Mouse (Mus musculus) liver, postnatal 0 days (tissue): Measurements from ENCODE around the gene Fxyd6. TPM values are rescaled to one million over a fixed set of nuclear protein-coding genes. Genes with fewer than 3 reads are reported as not detected.

Experiments
- ATAC-seq: fragments of 200-750 bp; cut with Nextera tagmentation; 2 replicates; pipeline ENCODE4 v1.8.0; 2017; ENCODE audit warnings: mild to moderate bottlenecking, moderate library complexity
- DNase-seq: peaks from one replicate; pipeline ENCODE4 v3.0.0-alpha.2; 2016
- H3K27ac ChIP-seq: fragments of 300-500 bp; sonication (generic); 2 replicates; pipeline ENCODE4 v1.5.1; 2014; ENCODE audit warnings: antibody characterized with exemption, moderate library complexity, mild to moderate bottlenecking, low read depth
- H3K27me3 ChIP-seq: fragments of 300-500 bp; sonication (generic); 2 replicates; pipeline ENCODE4 v1.6.1; 2014; ENCODE audit warnings: low read length, control low read depth, mixed read lengths; ENCODE audit not compliant: insufficient read depth
- H3K36me3 ChIP-seq: fragments of 300-500 bp; sonication (generic); replicated peaks from 2 replicates; pipeline ENCODE4 v1.6.1; 2014; ENCODE audit warnings: mild to moderate bottlenecking, control low read depth, low read length, moderate library complexity, mixed read lengths; ENCODE audit not compliant: insufficient read depth
- H3K4me1 ChIP-seq: fragments of 300-500 bp; sonication (generic); 2 replicates; pipeline ENCODE4 v1.6.1; 2014; ENCODE audit warnings: antibody characterized with exemption, mild to moderate bottlenecking, control low read depth; ENCODE audit not compliant: insufficient read depth
- H3K4me2 ChIP-seq: fragments of 300-500 bp; sonication (generic); 2 replicates; pipeline ENCODE4 v1.6.1; 2014; ENCODE audit warnings: low read depth, mild to moderate bottlenecking, low read length, moderate library complexity, mixed read lengths
- H3K4me3 ChIP-seq: fragments of 300-500 bp; sonication (generic); 2 replicates; pipeline ENCODE4 v1.5.1; 2014; ENCODE audit warnings: low read depth, low read length
- H3K9ac ChIP-seq: fragments of 300-500 bp; sonication (generic); replicated peaks from 2 replicates; pipeline ENCODE4 v1.6.1; 2014; ENCODE audit warnings: mild to moderate bottlenecking, moderate library complexity
- H3K9me3 ChIP-seq: fragments of 300-500 bp; sonication (generic); 2 replicates; pipeline ENCODE4 v1.6.1; 2016; ENCODE audit warnings: mild to moderate bottlenecking, control low read depth, low read length, mixed read lengths
- CTCF ChIP-seq: sonication (generic); IDR thresholded peaks from 2 replicates; pipeline ENCODE4 v1.5.1; 2016; ENCODE audit warnings: antibody characterized with exemption, low read depth
- EP300 ChIP-seq: IDR thresholded peaks from 2 replicates; pipeline ENCODE4 v1.6.1; 2016; ENCODE audit warnings: antibody characterized with exemption, low read depth, mild to moderate bottlenecking
- WGBS: fragments of 180-500 bp; shearing (Covaris S2); extraction: QIAGEN DNeasy Blood & Tissue Kit; methylation state at CpG from one replicate; pipeline ENCODE4 v1.1.7; 2014; ENCODE audit not compliant: insufficient replicate concordance; 5-methylcytosine and 5-hydroxymethylcytosine counted together
- polyA plus RNA-seq: library from polyadenylated mRNA; unstranded; fragments of >200 nt; fragmentation: Nextera tagmentation; extraction: Ambion mirVana; gene quantifications from 2 replicates; pipeline ENCODE4 v1.2.1, GENCODE M21; 2015

Gene Fxyd6
- polyA plus RNA-seq, 1 experiment from 2014 or later = 1.5 TPM

DNA sequence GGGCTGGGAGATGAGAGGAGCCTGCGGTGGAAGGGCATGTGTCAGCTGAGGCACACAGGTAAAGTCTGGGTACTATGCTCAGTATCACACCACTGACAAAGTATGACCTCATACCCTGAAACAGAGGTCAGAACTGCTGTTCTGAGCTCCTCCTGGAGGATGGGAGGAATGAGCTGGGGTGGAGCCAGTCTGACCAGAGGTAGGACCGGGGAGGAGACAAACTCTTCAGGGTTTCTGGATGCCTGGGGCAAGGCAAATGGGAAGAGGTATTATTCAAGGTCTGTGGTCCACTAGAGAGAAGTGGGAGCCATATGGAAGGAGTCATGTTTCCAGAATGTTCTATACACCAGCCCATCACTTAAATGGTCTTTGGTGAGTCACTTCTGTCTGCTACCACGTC is 41.1 kb downstream of the Fxyd6 start:
- Histone ChIP-seq H3K9me3 (no peaks in the 10 kb centered on the region), H3K36me3 (no peaks in the 10 kb centered on the region), H3K4me1 (peaks cover 7% of the 10 kb centered on the region), H3K27ac (no peak overlapping the region), H3K27me3 (0 out of 2 replicates have a peak, but pooled peaks cover 2% of the 10 kb centered on the region), H3K4me2 (no peak overlapping the region), H3K4me3 (no peak overlapping the region), H3K9ac (no peak overlapping the region)
- TF ChIP-seq EP300 (no peak), CTCF (no peak)
- DNase-seq (no peak), ATAC-seq (no peak)
- WGBS = 75% methylated on average over 3 of the region's 3 CpGs

DNA sequence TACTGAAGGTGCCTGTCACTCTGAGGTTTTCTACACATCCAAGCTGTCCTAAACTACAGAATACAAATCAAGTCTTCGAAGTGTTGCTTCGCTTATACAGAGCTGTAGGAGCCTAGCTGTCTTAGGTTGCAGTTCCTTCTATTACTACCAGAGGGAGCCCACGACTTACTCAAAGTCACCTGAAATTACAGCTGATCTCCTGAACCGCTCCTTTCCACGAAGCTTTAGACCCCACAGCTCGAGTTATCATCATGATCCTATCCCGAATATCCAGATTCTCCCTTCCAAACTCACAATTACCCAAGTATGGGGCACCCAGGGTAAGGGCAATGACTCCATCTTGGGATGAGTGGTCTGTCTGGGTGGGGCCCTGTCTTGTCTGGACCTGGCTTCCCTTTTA is 41.8 kb downstream of the Fxyd6 start:
- DNase-seq (no peak), ATAC-seq (no peak)
- Histone ChIP-seq H3K9ac (no peak overlapping the region), H3K4me1 (peaks cover 7% of the 10 kb centered on the region), H3K9me3 (no peaks in the 10 kb centered on the region), H3K4me3 (no peak overlapping the region), H3K4me2 (0 out of 2 replicates have a peak overlapping the region, but pooled peaks have one; percentile 35), H3K36me3 (no peaks in the 10 kb centered on the region), H3K27me3 (0 out of 2 replicates have a peak, but pooled peaks cover 2% of the 10 kb centered on the region), H3K27ac (no peak overlapping the region)
- TF ChIP-seq EP300 = no peak
- peak; percentile 63 for TF ChIP-seq CTCF
- 17% methylated on average over 7 of the region's 7 CpGs for WGBS

DNA sequence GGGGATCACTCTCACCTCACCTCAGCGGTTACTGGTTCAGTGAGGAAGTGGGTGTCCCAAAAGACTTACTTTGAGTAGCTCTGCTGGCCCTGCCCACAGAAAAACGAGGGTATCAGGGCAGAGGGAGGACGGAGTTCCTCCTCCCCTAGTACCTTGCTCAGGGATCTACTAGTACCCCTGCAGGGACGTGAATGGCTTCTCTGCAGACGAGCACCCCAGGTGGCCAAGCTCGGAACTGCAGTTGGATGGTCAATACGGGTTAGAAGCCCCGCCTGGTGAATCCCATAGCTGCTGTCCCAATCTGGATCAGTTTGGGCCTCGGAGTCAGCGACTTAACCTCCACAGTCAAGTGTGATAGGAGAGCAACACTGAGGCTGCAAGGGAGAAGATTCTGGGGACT is 42.3 kb downstream of the Fxyd6 start:
- no peak overlapping the region for H3K4me3 ChIP-seq
- H3K9ac ChIP-seq = no peak overlapping the region
- ATAC-seq (peak; percentile 47; the same call in 1 of the 2 replicates), DNase-seq (peak; percentile 89)
- H3K27ac ChIP-seq = no peak overlapping the region
- no peaks in the 10 kb centered on the region for H3K9me3 ChIP-seq
- H3K4me2 ChIP-seq = 0 out of 2 replicates have a peak overlapping the region, but pooled peaks have one; percentile 35
- TF ChIP-seq CTCF (peak; percentile 90), EP300 (no peak)
- H3K4me1 ChIP-seq = peaks cover 7% of the 10 kb centered on the region
- H3K36me3 ChIP-seq = no peaks in the 10 kb centered on the region
- 5% methylated on average over 10 of the region's 10 CpGs for WGBS
- 0 out of 2 replicates have a peak, but pooled peaks cover 2% of the 10 kb centered on the region for H3K27me3 ChIP-seq

DNA sequence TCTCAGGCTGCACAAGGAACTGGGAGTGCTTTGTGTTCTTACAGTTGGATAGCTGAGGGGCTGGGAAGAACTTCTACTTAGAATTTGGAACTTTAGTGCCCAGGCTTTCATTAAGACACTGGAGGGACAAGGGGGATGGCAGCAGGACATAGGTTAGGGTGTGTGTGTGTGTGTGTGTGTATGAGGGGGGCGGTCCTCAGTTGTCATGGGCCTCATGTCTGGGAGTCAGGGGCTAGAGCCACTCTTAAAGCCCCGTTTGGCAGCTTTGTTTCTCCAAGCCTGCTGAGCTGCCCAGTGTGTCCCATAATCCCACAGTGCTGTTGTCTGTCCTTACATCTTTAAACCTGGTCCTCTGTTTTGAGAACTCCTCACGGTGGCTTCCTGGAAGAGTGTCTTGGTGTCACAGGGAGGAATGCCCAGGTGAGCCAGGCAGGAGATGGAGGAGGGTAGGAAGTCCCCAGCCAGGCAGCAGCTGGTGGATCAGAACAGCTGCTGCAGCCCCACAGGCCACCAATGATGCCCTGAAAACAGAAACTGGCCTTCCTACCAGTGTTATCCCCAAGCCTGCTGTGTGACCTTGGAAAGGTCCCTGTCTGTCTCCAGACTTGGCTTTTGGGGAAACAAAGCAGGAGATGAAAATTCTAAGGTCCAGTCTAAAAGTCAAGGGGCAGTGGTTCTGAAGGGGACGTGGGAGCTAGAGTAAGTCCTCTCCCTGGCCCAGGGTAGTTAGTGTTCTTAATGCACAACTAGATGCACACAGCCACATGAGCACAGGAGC is 42.9 kb downstream of the Fxyd6 start:
- TF ChIP-seq CTCF (no peak), EP300 (no peak)

DNA sequence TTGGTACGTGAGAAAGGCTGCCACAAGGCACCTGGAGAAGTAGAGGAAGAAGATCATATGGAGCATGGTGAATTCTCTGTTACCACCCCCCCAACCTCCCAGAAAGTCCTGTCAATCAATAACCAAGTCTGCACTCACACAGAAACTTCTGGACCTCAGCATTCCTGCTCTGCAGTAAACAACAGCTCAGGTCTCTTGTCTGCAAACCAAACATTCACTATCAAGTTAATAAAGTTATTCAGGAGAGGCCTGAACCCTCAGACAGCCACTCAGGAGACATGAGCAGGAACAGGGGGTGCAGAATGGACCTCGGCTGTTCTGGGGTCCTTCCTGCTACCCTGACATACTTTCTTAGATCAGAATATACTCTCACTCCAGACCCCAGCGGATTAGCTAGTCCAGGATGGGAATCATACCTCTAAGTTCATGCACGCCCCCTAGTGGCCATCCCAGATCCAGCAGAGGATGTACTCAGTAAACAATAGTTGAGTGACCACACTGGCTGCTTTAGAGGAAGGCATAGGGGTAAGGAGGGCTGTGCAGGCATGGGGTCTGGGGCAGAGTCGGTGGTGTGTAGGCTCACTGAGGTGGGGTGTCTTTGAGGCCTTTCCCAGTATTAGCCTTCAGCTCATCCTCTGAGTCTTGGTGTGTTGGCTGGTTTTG is 43.6 kb downstream of the Fxyd6 start:
- Histone ChIP-seq H3K4me2 (no peak overlapping the region), H3K9ac (no peak overlapping the region), H3K27me3 (0 out of 2 replicates have a peak, but pooled peaks cover 2% of the 10 kb centered on the region), H3K4me3 (no peak overlapping the region), H3K36me3 (no peaks in the 10 kb centered on the region), H3K4me1 (peaks cover 4% of the 10 kb centered on the region), H3K27ac (no peak overlapping the region), H3K9me3 (no peaks in the 10 kb centered on the region)
- WGBS = 58% methylated on average over 5 of the region's 5 CpGs
- peak; percentile 58 for DNase-seq
- TF ChIP-seq CTCF (peak; percentile 68), EP300 (no peak)
- no peak for ATAC-seq

More for the DNA sequence above, 42.9 kb downstream of the Fxyd6 start:
- 72% methylated on average over 4 of the region's 4 CpGs for WGBS
- no peak for DNase-seq
- H3K4me1 ChIP-seq = peaks cover 7% of the 10 kb centered on the region
- no peak overlapping the region for H3K27ac ChIP-seq
- no peaks in the 10 kb centered on the region for H3K36me3 ChIP-seq
- H3K4me3 ChIP-seq = no peak overlapping the region
- H3K9ac ChIP-seq = no peak overlapping the region
- no peak overlapping the region for H3K4me2 ChIP-seq
- 0 out of 2 replicates have a peak, but pooled peaks cover 2% of the 10 kb centered on the region for H3K27me3 ChIP-seq
- H3K9me3 ChIP-seq = no peaks in the 10 kb centered on the region
- no peak for ATAC-seq

DNA sequence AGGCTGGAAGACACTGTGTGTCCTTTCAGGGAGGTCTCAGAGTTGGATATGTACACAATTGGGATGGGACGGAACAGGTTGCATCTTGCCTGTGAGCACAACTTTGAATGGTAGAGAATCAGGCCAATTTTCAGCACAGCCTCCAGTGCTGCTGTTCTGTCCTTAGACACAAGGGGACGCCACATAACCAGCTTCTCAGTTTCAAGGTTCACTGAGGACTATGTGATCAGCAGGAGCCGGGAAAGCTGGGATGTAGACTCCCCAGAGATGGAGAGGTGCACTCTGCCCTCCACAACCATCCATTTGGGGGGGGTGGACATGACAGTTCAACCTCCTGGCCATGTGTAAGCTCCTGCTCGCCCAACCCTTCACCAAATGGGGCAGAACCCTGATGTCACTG is 45.9 kb downstream of the Fxyd6 start:
- DNase-seq (no peak), ATAC-seq (no peak)
- Histone ChIP-seq H3K9ac (no peak overlapping the region), H3K9me3 (no peaks in the 10 kb centered on the region), H3K27ac (no peak overlapping the region), H3K27me3 (no peaks in the 10 kb centered on the region), H3K4me3 (no peak overlapping the region), H3K36me3 (no peaks in the 10 kb centered on the region), H3K4me2 (no peak overlapping the region), H3K4me1 (peaks cover 4% of the 10 kb centered on the region)
- TF ChIP-seq EP300 = no peak
- TF ChIP-seq CTCF = peak; percentile 66
- 44% methylated on average over 4 of the region's 4 CpGs for WGBS
